Mouse (Mus musculus): ENCODE results near the gene Ctso.

The Ctso gene

GRCm38 (mm10) chr3:81957484-81957883 is 25.1 kb downstream of the Ctso start:
- DNase-seq (ENCODE audit: low read depth): no peak

GRCm38 (mm10) chr3:81961336-81961735 is 28.9 kb downstream of the Ctso start:
- DNase-seq (ENCODE audit: low read depth): no peak

GRCm38 (mm10) chr3:81963768-81964167 is 31.4 kb downstream of the Ctso start:
- no peak for DNase-seq (ENCODE audit: low read depth)

GRCm38 (mm10) chr3:81964596-81964995 is 32.2 kb downstream of the Ctso start:
- no peak for DNase-seq (ENCODE audit: low read depth)

- DNase-seq (ENCODE audit: low read depth): no peak
Measured at GRCm38 (mm10) chr3:81975607-81976006, 43.2 kb downstream of the Ctso start.

GRCm38 (mm10) chr3:81976102-81976501 is 43.7 kb downstream of the Ctso start, which contains the start of gene Tdo2:
Gene Tdo2 (minus strand): TSS chr3:81976202.
- DNase-seq (ENCODE audit: low read depth): no peak

GRCm38 (mm10) chr3:81981576-81981975 is 49.2 kb downstream of the Ctso start:
- no peak for DNase-seq (ENCODE audit: low read depth)

GRCm38 (mm10) chr3:81981990-81982389 is 49.6 kb downstream of the Ctso start, which contains the start of gene Asic5:
Gene Asic5 (plus strand): TSS chr3:81982290.
- no peak for DNase-seq (ENCODE audit: low read depth)

- no peak for DNase-seq (ENCODE audit: low read depth)
Measured at GRCm38 (mm10) chr3:81983120-81983895, 50.9 kb downstream of the Ctso start.

- DNase-seq (ENCODE audit: low read depth): no peak
Measured at GRCm38 (mm10) chr3:81985100-81985499, 52.7 kb downstream of the Ctso start.

- no peak for DNase-seq (ENCODE audit: low read depth)
Measured at GRCm38 (mm10) chr3:81986103-81986502, 53.7 kb downstream of the Ctso start.

- DNase-seq (ENCODE audit: low read depth): no peak
Measured at GRCm38 (mm10) chr3:81987628-81988027, 55.2 kb downstream of the Ctso start.

- peak; percentile 12 for DNase-seq (ENCODE audit: low read depth)
Measured at GRCm38 (mm10) chr3:81989692-81990141, 57.3 kb downstream of the Ctso start.

GRCm38 (mm10) chr3:81990531-81990930 is 58.1 kb downstream of the Ctso start:
- DNase-seq (ENCODE audit: low read depth): no peak

- no peak for DNase-seq (ENCODE audit: low read depth)
Measured at GRCm38 (mm10) chr3:81995371-81995770, 63.0 kb downstream of the Ctso start.

GRCm38 (mm10) chr3:81995988-81996387 is 63.6 kb downstream of the Ctso start:
- peak; percentile 56 for DNase-seq (ENCODE audit: low read depth)
